Mouse (Mus musculus): ENCODE data around the gene 1700011L22Rik. TPM values are rescaled to one million over a fixed set of nuclear protein-coding genes. Genes with fewer than 3 reads are reported as not detected.

1700011L22Rik gene
- polyA plus RNA-seq, 1 experiment from 2014 or later = not detected

DNA sequence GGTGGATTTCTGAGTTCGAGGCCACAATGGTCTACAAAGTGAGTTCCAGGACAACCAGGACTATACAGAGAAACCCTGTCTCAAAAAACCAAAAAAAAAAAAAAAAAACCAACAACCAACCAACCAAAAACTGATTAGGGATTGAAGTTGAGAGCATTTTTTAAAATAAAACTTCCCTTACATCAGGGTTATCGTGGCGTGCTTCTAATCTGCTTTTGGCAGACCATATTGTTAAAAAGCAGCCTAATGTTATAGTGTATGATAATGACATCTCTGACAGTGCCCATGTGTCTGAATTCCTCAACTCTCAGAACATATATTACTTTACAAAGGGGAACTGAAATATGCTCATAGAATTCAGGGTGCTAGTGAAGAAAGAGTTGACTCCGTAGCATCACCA lies 39.9 kb upstream of the 1700011L22Rik start:
- 95% methylated on average over 4 of the region's 4 CpGs for WGBS
- no peak overlapping the region for H3K9ac ChIP-seq (ENCODE audit: low read length)
- DNase-seq (ENCODE audit: low spot score) = no peak

DNA sequence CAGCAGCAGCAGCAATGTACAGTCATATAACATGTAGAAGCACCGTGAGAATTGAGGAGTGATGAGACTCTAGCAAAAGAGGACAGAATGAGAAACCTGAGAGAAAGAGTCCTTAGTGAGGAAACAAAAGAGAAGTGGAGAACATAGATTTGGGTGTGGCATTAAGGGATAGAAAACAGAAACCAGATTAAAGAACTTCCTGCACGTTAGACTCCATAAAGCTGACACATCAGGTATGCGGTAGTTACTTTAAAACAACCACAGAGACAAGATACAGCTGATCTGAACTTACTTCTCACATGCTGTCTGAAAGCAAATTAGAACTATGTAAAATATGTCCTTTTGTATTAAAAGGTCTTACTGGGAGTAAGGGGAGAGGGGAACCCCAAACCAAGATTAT lies 38.1 kb upstream of the 1700011L22Rik start:
- DNase-seq (ENCODE audit: low spot score) (no peak), ATAC-seq (replicated peaks; ENCODE audit: low FRiP score, low TSS enrichment, low read depth) (no peak)
- H3K36me3 ChIP-seq (ENCODE audit: control insufficient read depth, insufficient read depth, low read length) = peaks cover 6% of the 10 kb centered on the region; the same call in 1 of the 2 replicates
- H3K4me2 ChIP-seq (ENCODE audit: low read length) = no peak overlapping the region
- no peaks in the 10 kb centered on the region for H3K4me1 ChIP-seq (replicated peaks; ENCODE audit: control insufficient read depth, insufficient read depth, low read length)
- H3K9me3 ChIP-seq (ENCODE audit: control insufficient read depth, low read length) = no peaks in the 10 kb centered on the region
- H3K4me3 ChIP-seq (ENCODE audit: low read depth, low read length) = no peak overlapping the region
- no peaks in the 10 kb centered on the region for H3K27me3 ChIP-seq (replicated peaks; ENCODE audit: control insufficient read depth, insufficient read depth, low read length)
- no peak overlapping the region for H3K27ac ChIP-seq (ENCODE audit: low read depth)
- 74% methylated on average over 3 of the region's 3 CpGs for WGBS
- H3K9ac ChIP-seq (ENCODE audit: low read length) = no peak overlapping the region

More for the DNA sequence above, 39.9 kb upstream of the 1700011L22Rik start:
- Histone ChIP-seq H3K27ac (ENCODE audit: low read depth) (no peak overlapping the region), H3K27me3 (replicated peaks; ENCODE audit: control insufficient read depth, insufficient read depth, low read length) (no peaks in the 10 kb centered on the region), H3K4me3 (ENCODE audit: low read depth, low read length) (no peak overlapping the region), H3K36me3 (ENCODE audit: control insufficient read depth, insufficient read depth, low read length) (peaks cover 3% of the 10 kb centered on the region; the same call in 1 of the 2 replicates), H3K9me3 (ENCODE audit: control insufficient read depth, low read length) (no peaks in the 10 kb centered on the region), H3K4me2 (ENCODE audit: low read length) (no peak overlapping the region), H3K4me1 (replicated peaks; ENCODE audit: control insufficient read depth, insufficient read depth, low read length) (peaks cover 4% of the 10 kb centered on the region; the same call in 1 of the 2 replicates)
- ATAC-seq (replicated peaks; ENCODE audit: low FRiP score, low TSS enrichment, low read depth) = no peak

DNA sequence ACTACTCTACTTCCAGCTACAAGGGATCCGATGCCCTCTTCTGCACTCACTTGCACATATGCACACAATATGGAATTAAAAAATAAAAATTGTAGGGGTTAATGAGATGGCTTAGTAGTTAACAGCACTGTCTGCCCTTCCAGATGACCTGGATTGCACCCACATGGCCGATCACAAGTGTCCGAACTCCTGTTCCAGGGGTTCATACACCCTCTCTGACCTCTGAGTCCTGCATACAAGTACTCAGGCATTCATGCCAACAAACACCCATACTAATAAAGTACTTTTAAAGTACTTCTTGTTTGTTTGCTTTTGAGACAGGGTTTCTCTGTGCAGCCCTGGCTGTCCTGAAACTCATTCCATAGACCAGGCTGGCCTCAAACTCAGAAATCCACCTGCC lies 36.3 kb upstream of the 1700011L22Rik start:
- H3K27ac ChIP-seq (ENCODE audit: low read depth) = no peak overlapping the region
- no peak for ATAC-seq (replicated peaks; ENCODE audit: low FRiP score, low TSS enrichment, low read depth)
- H3K9ac ChIP-seq (ENCODE audit: low read length) = no peak overlapping the region
- H3K9me3 ChIP-seq (ENCODE audit: control insufficient read depth, low read length) = no peaks in the 10 kb centered on the region
- no peaks in the 10 kb centered on the region for H3K4me1 ChIP-seq (replicated peaks; ENCODE audit: control insufficient read depth, insufficient read depth, low read length)
- 93% methylated on average over 3 of the region's 3 CpGs for WGBS
- peaks cover 12% of the 10 kb centered on the region; the same call in 1 of the 2 replicates for H3K36me3 ChIP-seq (ENCODE audit: control insufficient read depth, insufficient read depth, low read length)
- no peaks in the 10 kb centered on the region for H3K27me3 ChIP-seq (replicated peaks; ENCODE audit: control insufficient read depth, insufficient read depth, low read length)
- no peak for DNase-seq (ENCODE audit: low spot score)
- no peak overlapping the region for H3K4me3 ChIP-seq (ENCODE audit: low read depth, low read length)
- no peak overlapping the region for H3K4me2 ChIP-seq (ENCODE audit: low read length)

DNA sequence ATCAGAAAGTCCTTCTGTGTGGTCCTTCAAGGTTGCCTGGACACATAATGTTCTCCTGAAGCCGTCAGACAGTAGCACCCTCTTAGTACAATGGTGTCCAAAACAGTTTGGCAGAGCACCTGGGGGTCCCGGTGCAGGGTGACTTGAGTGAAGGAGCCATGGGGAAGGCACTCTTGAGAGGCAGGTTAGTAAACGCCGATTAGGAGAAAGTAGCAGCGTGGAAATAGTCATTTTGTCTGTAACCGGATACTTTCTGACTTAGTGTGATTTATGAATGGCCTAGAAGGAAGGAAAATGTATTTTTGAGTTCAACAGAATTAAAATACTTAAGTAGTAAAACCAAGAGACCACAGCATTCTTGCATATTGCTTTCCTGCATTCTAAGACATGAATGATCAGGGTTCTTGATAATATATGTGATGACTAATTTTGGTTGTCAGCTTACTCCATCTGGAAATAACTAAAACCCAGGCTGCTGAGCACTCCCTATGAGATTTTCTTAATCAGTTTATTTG lies 33.1 kb upstream of the 1700011L22Rik start:
- no peak overlapping the region for H3K9ac ChIP-seq (ENCODE audit: low read length)
- no peak overlapping the region for H3K4me2 ChIP-seq (ENCODE audit: low read length)
- H3K4me1 ChIP-seq (replicated peaks; ENCODE audit: control insufficient read depth, insufficient read depth, low read length) = no peaks in the 10 kb centered on the region
- H3K27ac ChIP-seq (ENCODE audit: low read depth) = no peak overlapping the region
- H3K27me3 ChIP-seq (replicated peaks; ENCODE audit: control insufficient read depth, insufficient read depth, low read length) = no peaks in the 10 kb centered on the region
- H3K9me3 ChIP-seq (ENCODE audit: control insufficient read depth, low read length) = no peaks in the 10 kb centered on the region
- ATAC-seq (replicated peaks; ENCODE audit: low FRiP score, low TSS enrichment, low read depth) = no peak
- no peak for DNase-seq (ENCODE audit: low spot score)
- 82% methylated on average over 5 of the region's 6 CpGs for WGBS
- peaks cover 15% of the 10 kb centered on the region; the same call in 1 of the 2 replicates for H3K36me3 ChIP-seq (ENCODE audit: control insufficient read depth, insufficient read depth, low read length)
- H3K4me3 ChIP-seq (ENCODE audit: low read depth, low read length) = no peak overlapping the region

DNA sequence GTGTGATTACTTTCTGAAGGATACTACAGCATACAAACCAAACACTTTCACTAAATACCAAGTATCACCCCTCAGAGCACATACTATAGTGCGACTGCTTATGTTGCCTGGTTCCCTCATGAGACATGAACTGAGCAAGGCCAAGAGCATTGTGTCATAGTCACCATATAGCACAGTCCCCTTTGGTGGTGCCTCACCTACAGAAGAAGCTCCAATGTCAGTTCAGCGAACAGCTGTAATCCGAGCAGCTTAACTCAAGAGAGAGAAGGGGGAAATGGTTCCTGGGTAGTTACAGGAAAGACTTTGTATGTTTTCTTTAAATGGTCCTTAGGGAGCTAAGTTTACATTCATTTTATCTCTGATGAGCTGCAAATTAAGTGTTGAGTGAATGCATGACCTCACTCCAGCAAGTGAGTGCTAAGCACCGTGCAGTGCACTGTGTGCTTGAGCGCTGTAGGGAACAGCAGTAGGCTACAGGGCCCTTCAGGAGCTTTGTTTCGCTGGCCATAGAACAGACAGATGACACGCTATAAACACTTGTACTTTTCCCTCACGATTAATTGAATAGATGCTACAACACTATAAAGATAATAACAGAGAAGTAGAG lies 29.0 kb upstream of the 1700011L22Rik start:
- Histone ChIP-seq H3K36me3 (ENCODE audit: control insufficient read depth, insufficient read depth, low read length) (peaks cover 29% of the 10 kb centered on the region), H3K4me2 (ENCODE audit: low read length) (no peak overlapping the region), H3K27me3 (replicated peaks; ENCODE audit: control insufficient read depth, insufficient read depth, low read length) (no peaks in the 10 kb centered on the region), H3K27ac (ENCODE audit: low read depth) (no peak overlapping the region), H3K4me3 (ENCODE audit: low read depth, low read length) (no peak overlapping the region), H3K4me1 (replicated peaks; ENCODE audit: control insufficient read depth, insufficient read depth, low read length) (no peaks in the 10 kb centered on the region), H3K9me3 (ENCODE audit: control insufficient read depth, low read length) (no peaks in the 10 kb centered on the region), H3K9ac (ENCODE audit: low read length) (no peak overlapping the region)
- WGBS = 82% methylated on average over 8 of the region's 8 CpGs
- ATAC-seq (replicated peaks; ENCODE audit: low FRiP score, low TSS enrichment, low read depth) (no peak), DNase-seq (ENCODE audit: low spot score) (no peak)

DNA sequence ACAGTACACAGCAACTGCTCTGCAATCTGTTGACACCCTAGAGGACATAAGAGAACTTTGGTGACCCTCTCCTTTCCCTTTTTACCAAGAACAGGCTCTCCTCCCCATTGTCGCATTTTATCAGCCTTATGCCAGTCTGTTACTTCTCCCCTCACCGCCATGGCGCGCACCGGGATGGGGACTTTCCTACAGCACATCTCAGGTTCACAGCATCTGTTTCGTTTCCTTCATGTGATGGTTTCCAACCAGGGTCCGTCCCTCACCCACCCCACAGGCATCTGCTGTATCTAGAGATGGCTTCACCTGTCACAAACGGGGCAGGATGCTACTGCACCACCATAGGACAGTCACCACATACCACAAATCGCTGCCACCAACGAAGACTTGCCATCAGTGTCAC lies 26.6 kb upstream of the 1700011L22Rik start:
- ATAC-seq (replicated peaks; ENCODE audit: low FRiP score, low TSS enrichment, low read depth) (no peak), DNase-seq (ENCODE audit: low spot score) (no peak)
- no peak overlapping the region for H3K27ac ChIP-seq (ENCODE audit: low read depth)
- H3K4me3 ChIP-seq (ENCODE audit: low read depth, low read length) = no peak overlapping the region
- H3K9ac ChIP-seq (ENCODE audit: low read length) = no peak overlapping the region
- peaks cover 31% of the 10 kb centered on the region for H3K36me3 ChIP-seq (ENCODE audit: control insufficient read depth, insufficient read depth, low read length)
- WGBS = 92% methylated on average over 10 of the region's 10 CpGs
- no peak overlapping the region for H3K4me2 ChIP-seq (ENCODE audit: low read length)
- no peaks in the 10 kb centered on the region for H3K9me3 ChIP-seq (ENCODE audit: control insufficient read depth, low read length)
- no peaks in the 10 kb centered on the region for H3K4me1 ChIP-seq (replicated peaks; ENCODE audit: control insufficient read depth, insufficient read depth, low read length)
- H3K27me3 ChIP-seq (replicated peaks; ENCODE audit: control insufficient read depth, insufficient read depth, low read length) = no peaks in the 10 kb centered on the region

DNA sequence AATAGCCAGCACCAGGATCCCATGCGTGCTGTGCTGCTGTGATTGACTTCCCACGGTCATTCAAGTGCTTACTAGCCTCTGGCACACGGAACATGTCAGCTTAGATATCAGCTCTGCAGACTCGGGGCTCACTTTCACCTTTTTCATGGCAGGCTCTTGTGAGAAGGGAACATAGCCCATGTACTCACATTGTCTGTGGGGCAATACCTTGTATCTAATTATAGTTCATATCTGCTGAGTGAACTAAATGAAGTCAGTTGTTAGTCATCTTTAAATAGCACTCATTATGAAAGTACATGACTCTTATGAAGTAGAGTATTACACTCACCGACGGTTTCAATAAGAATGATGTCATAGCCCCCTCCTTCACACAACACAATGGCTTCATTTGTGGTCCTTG lies 25.4 kb upstream of the 1700011L22Rik start:
- Histone ChIP-seq H3K9ac (ENCODE audit: low read length) (no peak overlapping the region), H3K27ac (ENCODE audit: low read depth) (no peak overlapping the region), H3K4me3 (ENCODE audit: low read depth, low read length) (no peak overlapping the region), H3K36me3 (ENCODE audit: control insufficient read depth, insufficient read depth, low read length) (peaks cover 42% of the 10 kb centered on the region), H3K4me1 (replicated peaks; ENCODE audit: control insufficient read depth, insufficient read depth, low read length) (no peaks in the 10 kb centered on the region), H3K4me2 (ENCODE audit: low read length) (no peak overlapping the region), H3K9me3 (ENCODE audit: control insufficient read depth, low read length) (no peaks in the 10 kb centered on the region), H3K27me3 (replicated peaks; ENCODE audit: control insufficient read depth, insufficient read depth, low read length) (no peaks in the 10 kb centered on the region)
- DNase-seq (ENCODE audit: low spot score) (no peak), ATAC-seq (replicated peaks; ENCODE audit: low FRiP score, low TSS enrichment, low read depth) (no peak)
- 79% methylated on average over 6 of the region's 6 CpGs for WGBS

DNA sequence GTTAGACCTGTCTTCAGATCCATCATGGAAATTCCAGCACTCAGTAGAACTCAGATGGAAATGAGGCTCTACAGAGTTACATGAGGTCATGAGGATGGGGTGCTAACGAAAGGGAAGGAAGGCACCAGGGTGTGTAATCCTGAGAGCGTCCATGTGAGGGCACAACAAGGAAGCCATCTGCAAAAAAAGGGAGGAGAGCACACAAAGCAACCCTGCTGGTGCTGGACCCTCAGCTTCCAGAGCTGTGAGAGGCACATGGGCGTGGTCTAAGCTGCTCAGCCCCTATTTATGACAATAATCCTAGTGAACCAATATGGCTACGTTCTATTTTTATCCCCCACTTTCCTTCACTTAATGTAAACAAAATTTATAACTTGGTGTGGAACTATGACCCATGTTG lies 24.3 kb upstream of the 1700011L22Rik start:
- H3K4me3 ChIP-seq (ENCODE audit: low read depth, low read length) = no peak overlapping the region
- H3K27me3 ChIP-seq (replicated peaks; ENCODE audit: control insufficient read depth, insufficient read depth, low read length) = no peaks in the 10 kb centered on the region
- H3K36me3 ChIP-seq (ENCODE audit: control insufficient read depth, insufficient read depth, low read length) = peaks cover 50% of the 10 kb centered on the region
- no peaks in the 10 kb centered on the region for H3K4me1 ChIP-seq (replicated peaks; ENCODE audit: control insufficient read depth, insufficient read depth, low read length)
- no peak overlapping the region for H3K9ac ChIP-seq (ENCODE audit: low read length)
- no peak for DNase-seq (ENCODE audit: low spot score)
- no peak overlapping the region for H3K4me2 ChIP-seq (ENCODE audit: low read length)
- H3K9me3 ChIP-seq (ENCODE audit: control insufficient read depth, low read length) = no peaks in the 10 kb centered on the region
- 80% methylated on average over 4 of the region's 4 CpGs for WGBS
- H3K27ac ChIP-seq (ENCODE audit: low read depth) = no peak overlapping the region
- ATAC-seq (replicated peaks; ENCODE audit: low FRiP score, low TSS enrichment, low read depth) = no peak

DNA sequence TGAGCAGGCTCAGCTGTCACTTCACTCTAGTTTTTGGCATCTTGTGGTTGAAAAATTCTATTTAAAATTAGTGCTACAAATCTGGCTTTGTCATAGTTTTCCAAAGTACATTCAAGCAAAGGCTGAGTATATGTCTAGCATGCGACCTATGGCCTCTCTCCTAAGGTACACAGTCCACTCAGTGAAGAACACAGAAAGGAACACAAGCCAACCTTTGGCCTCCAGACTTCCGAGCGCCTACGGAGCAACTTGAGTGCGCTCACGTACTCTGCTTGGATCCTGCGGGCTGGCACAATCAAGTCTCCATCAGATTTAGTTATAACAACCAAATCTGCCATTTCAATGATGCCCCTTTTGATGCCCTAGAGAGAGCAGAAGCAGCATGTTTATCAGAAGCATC lies 20.6 kb upstream of the 1700011L22Rik start:
- no peak overlapping the region for H3K27ac ChIP-seq (ENCODE audit: low read depth)
- no peak overlapping the region for H3K4me2 ChIP-seq (ENCODE audit: low read length)
- no peaks in the 10 kb centered on the region for H3K9me3 ChIP-seq (ENCODE audit: control insufficient read depth, low read length)
- H3K36me3 ChIP-seq (ENCODE audit: control insufficient read depth, insufficient read depth, low read length) = peaks cover 50% of the 10 kb centered on the region
- no peak for DNase-seq (ENCODE audit: low spot score)
- H3K4me1 ChIP-seq (replicated peaks; ENCODE audit: control insufficient read depth, insufficient read depth, low read length) = no peaks in the 10 kb centered on the region
- ATAC-seq (replicated peaks; ENCODE audit: low FRiP score, low TSS enrichment, low read depth) = no peak
- no peak overlapping the region for H3K9ac ChIP-seq (ENCODE audit: low read length)
- no peak overlapping the region for H3K4me3 ChIP-seq (ENCODE audit: low read depth, low read length)
- WGBS = 86% methylated on average over 7 of the region's 7 CpGs
- H3K27me3 ChIP-seq (replicated peaks; ENCODE audit: control insufficient read depth, insufficient read depth, low read length) = no peaks in the 10 kb centered on the region

All from intestine, embryonic 14.5 days (tissue).